Mouse (Mus musculus): Measurements from ENCODE around the gene Gpr107. TPM values are rescaled to one million over a fixed set of nuclear protein-coding genes. Genes with fewer than 3 reads are reported as not detected.

The Gpr107 gene
- total RNA-seq, 2 experiments from 2014 or later = 45.0 to 52.4 TPM

DNA sequence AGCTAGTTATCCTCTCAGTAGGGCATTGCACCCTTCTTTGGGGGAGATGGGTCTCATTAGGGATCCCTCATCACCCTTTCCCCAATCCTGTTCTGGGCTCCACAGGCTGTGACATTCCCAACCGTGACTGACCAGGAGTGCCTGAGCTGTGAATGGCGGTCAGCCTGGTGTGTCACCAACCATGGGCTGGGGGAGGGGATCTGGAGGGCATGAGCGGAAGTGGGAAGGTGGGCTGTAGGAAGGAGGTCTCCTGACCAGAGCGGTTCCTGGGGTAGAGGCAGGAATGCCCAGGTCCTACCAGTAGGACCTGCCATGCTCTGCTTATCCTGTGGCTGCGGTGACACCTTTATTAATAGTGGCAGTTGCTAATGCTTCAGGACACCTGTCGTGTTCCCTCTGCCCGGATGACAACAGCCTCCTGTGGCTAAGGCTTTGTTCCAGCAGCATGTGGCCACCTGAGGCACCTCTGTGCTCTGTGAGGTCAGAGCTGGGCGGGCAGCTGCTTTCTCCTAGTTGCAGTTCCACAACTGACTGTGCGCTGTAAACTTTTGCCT, 107.3 kb downstream of the Gpr107 start:
- DNase-seq (ENCODE audit: low spot score in 2 of 2) = no peak
- intact Hi-C loops (cut with DNase I) = no loop called here

GRCm38 (mm10) chr2:31260549-31260948, 108.4 kb downstream of the Gpr107 start:
- intact Hi-C loops (cut with DNase I) = no loop called here
- DNase-seq (ENCODE audit: low spot score in 2 of 2) = no peak

DNA sequence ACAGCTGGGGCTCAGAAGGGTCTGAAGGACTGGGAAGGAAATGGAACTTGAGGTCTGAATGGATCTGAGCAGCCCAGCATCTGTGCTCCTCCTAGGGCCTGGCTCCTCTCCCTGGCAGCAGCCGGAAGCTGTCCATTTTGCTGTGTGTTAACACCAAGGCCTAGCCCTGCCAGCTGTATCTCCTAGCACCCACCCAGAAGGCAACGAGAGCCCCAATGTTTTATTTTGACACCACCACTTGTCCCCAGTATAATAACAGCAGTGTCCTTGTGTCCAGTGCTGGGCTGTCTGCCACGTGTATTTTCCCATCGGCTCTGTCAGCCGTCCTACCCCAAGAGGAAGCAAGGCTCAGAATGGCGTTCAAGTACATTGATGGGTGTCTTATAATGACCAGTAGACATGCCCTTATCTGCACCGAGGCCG, 110.9 kb downstream of the Gpr107 start:
- DNase-seq (ENCODE audit: low spot score in 2 of 2) = peak in 1 of 2 experiments; percentile 64
- intact Hi-C loops (cut with DNase I) = no loop called here

DNA sequence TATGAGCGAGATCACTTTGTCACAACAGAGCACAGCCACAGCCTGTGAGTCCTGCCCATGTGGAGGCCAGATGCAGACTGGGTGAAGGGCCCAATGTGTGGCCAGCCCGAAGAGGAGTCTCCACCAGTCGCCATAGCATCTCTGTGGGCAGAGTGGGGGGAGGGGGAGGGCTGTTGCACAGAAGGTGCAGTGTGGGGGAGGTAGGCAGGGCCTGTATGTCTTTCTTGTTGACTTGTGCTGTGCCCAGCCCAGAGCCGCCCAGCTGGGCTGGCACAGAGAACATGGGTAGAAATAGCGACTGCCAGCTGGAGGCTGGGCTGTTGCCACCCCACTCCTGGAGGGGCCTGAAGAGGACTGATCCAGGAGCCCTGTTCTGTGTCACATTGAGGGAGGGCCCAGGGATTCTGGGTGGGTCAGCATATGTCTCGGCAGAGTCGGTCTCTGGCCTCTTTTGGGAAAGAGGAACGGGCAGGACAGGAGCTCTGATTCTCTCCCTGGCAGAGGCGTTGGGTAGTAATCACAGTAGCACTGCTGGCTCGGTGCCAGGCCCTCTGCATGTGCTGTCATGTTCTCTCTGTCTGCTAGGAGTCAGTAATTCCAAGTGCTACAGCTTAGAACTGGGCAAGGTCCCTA, 111.7 kb downstream of the Gpr107 start:
- intact Hi-C loops (cut with DNase I) = no loop called here
- peak; percentile 85 to 88 for DNase-seq (ENCODE audit: low spot score in 2 of 2)

DNA sequence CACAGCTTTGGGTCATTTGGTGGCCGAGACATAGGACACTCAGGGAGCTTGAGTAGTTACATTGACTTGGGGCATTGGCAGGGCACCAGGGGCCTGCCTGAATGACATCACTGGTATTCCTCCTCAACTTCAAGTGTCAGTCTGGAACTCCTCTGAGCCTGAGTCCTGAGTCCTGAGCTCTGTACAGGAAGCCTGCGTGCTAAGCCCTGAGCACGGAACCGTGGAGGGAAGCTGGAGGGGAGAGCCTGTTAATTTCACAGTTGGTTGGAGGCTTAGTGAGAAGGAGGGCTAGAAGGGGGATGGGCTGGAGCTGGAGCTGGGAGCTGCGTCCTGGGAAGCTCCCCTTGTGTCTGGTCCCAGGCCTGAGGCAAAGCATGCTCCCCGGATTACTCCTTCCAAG, 115.3 kb downstream of the Gpr107 start:
- DNase-seq (ENCODE audit: low spot score in 2 of 2) = no peak
- intact Hi-C loops (cut with DNase I) = no loop called here

Other genes starting within 250 kb of the Gpr107 start
- 1 to 10 TPM; 4.5 to 5.1 TPM for gene Ptges, start 222.5 kb upstream of the Gpr107 start, total RNA-seq (2021)
- 10 to 100 TPM; 31.7 to 32.8 TPM for gene Tor1b, start 199.4 kb upstream of the Gpr107 start, total RNA-seq (2021)
- 10 to 100 TPM; 36.1 to 39.2 TPM for gene Tor1a, start 184.4 kb upstream of the Gpr107 start, total RNA-seq (2021)
- 10 to 100 TPM; 60.8 to 63.3 TPM for gene BC005624, start 170.1 kb upstream of the Gpr107 start, total RNA-seq (2021)
- gene Usp20, start 170.0 kb upstream of the Gpr107 start, total RNA-seq (2021) = 10 to 100 TPM; 66.2 to 72.1 TPM
- gene Fnbp1, start 10.3 kb upstream of the Gpr107 start, total RNA-seq (2021) = 10 to 100 TPM; 84.0 to 87.3 TPM
- gene Ncs1, start 93.5 kb downstream of the Gpr107 start, total RNA-seq (2021) = 100 to 1,000 TPM; 196 to 203 TPM
- gene Hmcn2, start 162.1 kb downstream of the Gpr107 start, total RNA-seq (2021) = under 1 TPM; 0.21 to 0.32 TPM

Data from left cerebral cortex, postnatal 25 days (tissue).